Mouse (Mus musculus) heart, embryonic 14.5 days (tissue): ENCODE data around the gene Timm10. TPM values are rescaled to one million over a fixed set of nuclear protein-coding genes. Genes with fewer than 3 reads are reported as not detected.

Experiments
- ATAC-seq: fragments of 200-750 bp; cut with Nextera tagmentation; 2 replicates; pipeline ENCODE4 v1.8.0; 2017; ENCODE audit warnings: low read depth, moderate TSS enrichment; ENCODE audit not compliant: insufficient number of reproducible peaks, insufficient read depth, low FRiP score
- H3K27ac ChIP-seq, 2 experiments: fragments of 200-500 bp in 1 of 2; fragments of 300-500 bp in 1 of 2; sonication (generic) in 1 of 2; replicated peaks in 1 of 2; 2 replicates each; pipeline ENCODE4 v1.5.1; 2012 to 2014; ENCODE audit warnings: low read depth in 2 of 2, low read length in 2 of 2, control low read depth in 1 of 2, mild to moderate bottlenecking in 1 of 2, mixed read lengths in 1 of 2; ENCODE audit not compliant: control insufficient read depth in 1 of 2, insufficient read depth in 1 of 2
- H3K27me3 ChIP-seq: fragments of 300-500 bp; sonication (generic); 2 replicates; pipeline ENCODE4 v1.6.1; 2014; ENCODE audit warnings: mild to moderate bottlenecking, low read length, control low read depth; ENCODE audit not compliant: control insufficient read depth, insufficient read depth
- H3K36me3 ChIP-seq: fragments of 300-500 bp; sonication (generic); 2 replicates; pipeline ENCODE4 v1.6.1; 2014; ENCODE audit warnings: mild to moderate bottlenecking, control low read depth, low read length, mixed read lengths; ENCODE audit not compliant: control insufficient read depth, insufficient read depth
- H3K4me1 ChIP-seq, 2 experiments: fragments of 200-500 bp in 1 of 2; fragments of 300-500 bp in 1 of 2; sonication (generic) in 1 of 2; 2 replicates each; pipeline ENCODE4 v1.6.1; 2012 to 2014; ENCODE audit warnings: low read length in 2 of 2, control low read depth in 1 of 2, mixed read lengths in 1 of 2; ENCODE audit not compliant: control insufficient read depth in 2 of 2, insufficient read depth in 2 of 2
- H3K4me2 ChIP-seq: fragments of 300-500 bp; sonication (generic); 2 replicates; pipeline ENCODE4 v1.6.1; 2014; ENCODE audit warnings: mild to moderate bottlenecking, low read length
- H3K4me3 ChIP-seq, 2 experiments: fragments of 200-500 bp in 1 of 2; fragments of 300-500 bp in 1 of 2; sonication (generic) in 1 of 2; 2 replicates each; pipeline ENCODE4 v1.5.1; 2012 to 2014; ENCODE audit warnings: low read length in 2 of 2, mild to moderate bottlenecking in 2 of 2, control low read depth in 1 of 2, low read depth in 1 of 2, moderate library complexity in 1 of 2; ENCODE audit not compliant: control insufficient read depth in 1 of 2, insufficient read depth in 1 of 2
- H3K9ac ChIP-seq: fragments of 300-500 bp; sonication (generic); 2 replicates; pipeline ENCODE4 v1.6.1; 2014; ENCODE audit warnings: mild to moderate bottlenecking, low read length
- H3K9me3 ChIP-seq: fragments of 300-500 bp; sonication (generic); 2 replicates; pipeline ENCODE4 v1.6.1; 2016; ENCODE audit warnings: low read length, control low read depth; ENCODE audit not compliant: control insufficient read depth
- WGBS: fragments of 180-500 bp; shearing (Covaris S2); extraction: QIAGEN DNeasy Blood & Tissue Kit; methylation state at CpG from one replicate; pipeline ENCODE4 v1.1.7; 2014; 5-methylcytosine and 5-hydroxymethylcytosine counted together
- polyA plus RNA-seq: library from polyadenylated mRNA; unstranded; fragments of >200 nt; fragmentation: Nextera tagmentation; extraction: Ambion mirVana; gene quantifications from 2 replicates; pipeline ENCODE4 v1.2.1, GENCODE M21; 2014

Gene Timm10
- polyA plus RNA-seq, 1 experiment from 2014 or later = 90.3 TPM

DNA sequence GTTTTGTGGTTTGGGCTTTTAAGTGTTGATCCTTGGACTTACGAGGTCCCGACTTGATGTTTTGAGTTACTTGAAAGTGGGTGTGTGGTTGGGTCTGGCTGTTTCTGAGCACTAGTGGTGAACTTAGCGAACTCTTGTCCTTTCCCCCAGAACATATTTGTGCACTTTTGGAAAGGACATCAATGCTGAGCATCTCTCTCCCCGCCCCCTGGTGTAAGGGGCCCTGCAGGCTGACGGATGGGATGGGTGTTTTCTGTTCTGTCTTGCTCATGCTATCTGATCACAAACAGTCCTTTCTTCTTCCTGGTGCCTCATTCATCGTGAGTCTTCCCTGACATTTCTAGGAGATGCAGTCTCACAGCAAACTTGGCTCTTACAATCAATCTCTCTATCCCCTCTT is 16.9 kb downstream of the Timm10 start:
- 79% methylated on average over 6 of the region's 6 CpGs for WGBS

DNA sequence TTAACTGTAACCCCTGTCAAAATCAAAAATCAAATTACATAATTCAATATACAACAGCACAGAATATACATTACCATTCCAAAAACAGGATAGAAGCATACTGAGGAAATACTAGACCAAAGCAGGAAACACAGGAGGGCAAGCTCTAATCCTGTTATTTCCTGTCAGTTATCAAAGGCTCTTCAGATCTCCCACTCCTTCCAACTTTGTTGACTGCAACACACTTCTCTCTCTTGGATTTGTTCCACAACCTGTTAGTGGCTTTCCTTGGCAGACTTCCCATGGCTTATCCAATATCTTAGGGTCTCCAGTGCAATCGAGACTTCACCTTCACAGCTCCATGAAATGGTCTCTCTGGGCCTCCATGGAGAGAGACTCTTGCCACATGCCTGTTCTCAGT is 18.4 kb downstream of the Timm10 start:
- Histone ChIP-seq H3K4me3 (no peak overlapping the region), H3K27me3 (no peaks in the 10 kb centered on the region), H3K36me3 (peaks cover 42% of the 10 kb centered on the region), H3K9ac (no peak overlapping the region), H3K4me2 (no peak overlapping the region), H3K27ac (no peak overlapping the region), H3K4me1 (peaks cover 26 to 28% of the 10 kb centered on the region in 2 experiments), H3K9me3 (no peaks in the 10 kb centered on the region)
- no peak for ATAC-seq
- 0% methylated on average over 1 of the region's 1 CpGs for WGBS

More for the DNA sequence above, 16.9 kb downstream of the Timm10 start:
- Histone ChIP-seq H3K4me2 (no peak overlapping the region), H3K4me3 (no peak overlapping the region), H3K27ac (no peak overlapping the region), H3K36me3 (peaks cover 26% of the 10 kb centered on the region), H3K9ac (no peak overlapping the region), H3K9me3 (no peaks in the 10 kb centered on the region), H3K4me1 (peaks cover 23 to 34% of the 10 kb centered on the region in 2 experiments), H3K27me3 (peaks cover 3% of the 10 kb centered on the region; the same call in 1 of the 2 replicates)
- ATAC-seq = no peak

GRCm38 (mm10) chr2:84850407-84851129 is 23.8 kb downstream of the Timm10 start:
- Histone ChIP-seq H3K27me3 (no peaks in the 10 kb centered on the region), H3K27ac (no peak overlapping the region), H3K9me3 (no peaks in the 10 kb centered on the region), H3K36me3 (peaks cover 71% of the 10 kb centered on the region), H3K4me2 (peak overlapping the region; percentile 49), H3K4me3 (no peak overlapping the region), H3K4me1 (peaks cover 10 to 12% of the 10 kb centered on the region in 2 experiments), H3K9ac (no peak overlapping the region)
- no peak for ATAC-seq
- WGBS = 56% methylated on average over 7 of the region's 7 CpGs

DNA sequence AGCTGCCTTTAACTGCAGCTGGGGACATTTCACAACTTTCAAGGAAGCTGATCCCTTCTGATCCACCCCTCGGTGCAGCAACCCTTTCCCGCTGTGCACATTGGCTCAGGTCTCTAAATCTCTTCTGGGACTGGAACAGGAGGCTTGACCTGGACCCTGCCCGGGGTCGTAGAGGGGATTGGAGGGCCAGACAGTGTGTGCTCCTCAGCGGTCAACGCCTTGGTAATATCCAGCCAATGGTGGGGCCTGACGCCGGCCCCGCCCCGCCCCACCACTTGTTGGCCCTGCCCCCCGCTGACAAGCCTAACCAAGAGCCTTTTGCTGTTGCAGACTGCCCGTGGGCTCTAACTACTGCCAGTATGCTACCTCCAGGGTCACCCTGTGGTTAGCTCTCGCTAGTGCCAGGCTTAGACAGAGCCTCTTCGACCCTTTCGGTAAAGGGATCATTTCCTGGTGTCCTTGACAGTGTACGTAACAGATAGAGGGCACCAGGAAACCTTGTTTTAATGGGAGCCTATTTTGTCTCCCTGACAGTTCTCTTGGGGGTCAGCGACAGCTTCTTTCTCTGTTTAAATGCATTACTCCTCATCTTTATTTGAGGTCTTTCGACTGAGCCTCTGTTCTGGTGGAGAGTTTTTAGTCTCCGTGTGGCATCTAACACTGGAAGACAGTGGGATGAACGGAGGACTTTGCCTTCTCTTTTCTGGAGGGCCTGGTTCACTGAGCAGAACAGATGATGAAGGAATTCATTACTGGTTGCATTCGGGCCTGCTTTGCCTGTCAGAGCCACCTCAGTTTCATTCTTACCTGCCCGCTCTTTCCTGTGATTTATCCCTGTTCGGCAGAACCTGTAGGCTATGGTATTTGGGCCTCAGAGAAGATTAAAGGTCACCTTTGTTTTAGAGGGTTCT is 24.6 kb downstream of the Timm10 start:
- H3K27me3 ChIP-seq = no peaks in the 10 kb centered on the region
- H3K4me3 ChIP-seq = 0 out of 4 replicates have a peak overlapping the region, but pooled peaks of 1 of the 2 experiments have one; percentile 11
- peaks cover 10% of the 10 kb centered on the region in 2 experiments for H3K4me1 ChIP-seq
- ATAC-seq = no peak
- H3K36me3 ChIP-seq = peaks cover 72% of the 10 kb centered on the region
- H3K9ac ChIP-seq = no peak overlapping the region
- WGBS = 34% methylated on average over 23 of the region's 23 CpGs
- H3K27ac ChIP-seq = no peak overlapping the region
- no peaks in the 10 kb centered on the region for H3K9me3 ChIP-seq
- peak overlapping the region; percentile 49 for H3K4me2 ChIP-seq

DNA sequence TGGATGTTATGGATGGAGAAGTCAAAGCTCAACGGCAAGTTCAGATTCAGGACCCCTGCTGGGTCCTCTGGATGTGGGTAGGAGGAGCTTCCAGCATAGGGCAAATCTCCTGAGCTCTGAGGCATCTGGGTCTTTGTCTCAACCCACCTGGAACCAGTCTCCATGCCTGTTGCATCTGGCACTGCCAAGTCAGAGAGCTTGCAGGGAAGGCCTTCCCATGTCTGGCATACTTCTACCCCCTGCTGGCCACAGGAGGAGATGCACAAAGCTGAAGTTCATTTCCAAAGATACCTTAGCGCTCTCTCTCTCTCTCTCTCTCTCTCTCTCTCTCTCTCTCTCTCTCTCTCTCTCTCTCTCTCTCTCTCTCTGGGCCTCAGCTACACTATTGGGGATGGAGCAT is 28.9 kb downstream of the Timm10 start:
- no peak overlapping the region for H3K4me2 ChIP-seq
- no peak overlapping the region for H3K27ac ChIP-seq
- no peak for ATAC-seq
- WGBS = 53% methylated on average over 2 of the region's 2 CpGs
- no peaks in the 10 kb centered on the region for H3K9me3 ChIP-seq
- peaks cover 2 to 5% of the 10 kb centered on the region in 2 experiments; a peak in 3 of 4 replicates for H3K4me1 ChIP-seq
- H3K4me3 ChIP-seq = no peak overlapping the region
- H3K27me3 ChIP-seq = no peaks in the 10 kb centered on the region
- H3K36me3 ChIP-seq = peaks cover 83% of the 10 kb centered on the region
- H3K9ac ChIP-seq = no peak overlapping the region

GRCm38 (mm10) chr2:84858551-84858950 is 31.8 kb downstream of the Timm10 start:
- Histone ChIP-seq H3K9ac (no peak overlapping the region), H3K27me3 (no peaks in the 10 kb centered on the region), H3K4me2 (no peak overlapping the region), H3K4me3 (no peak overlapping the region), H3K27ac (no peak overlapping the region), H3K4me1 (no peaks in the 10 kb centered on the region), H3K36me3 (peaks cover 93% of the 10 kb centered on the region), H3K9me3 (no peaks in the 10 kb centered on the region)
- ATAC-seq = no peak
- 96% methylated on average over 1 of the region's 1 CpGs for WGBS

DNA sequence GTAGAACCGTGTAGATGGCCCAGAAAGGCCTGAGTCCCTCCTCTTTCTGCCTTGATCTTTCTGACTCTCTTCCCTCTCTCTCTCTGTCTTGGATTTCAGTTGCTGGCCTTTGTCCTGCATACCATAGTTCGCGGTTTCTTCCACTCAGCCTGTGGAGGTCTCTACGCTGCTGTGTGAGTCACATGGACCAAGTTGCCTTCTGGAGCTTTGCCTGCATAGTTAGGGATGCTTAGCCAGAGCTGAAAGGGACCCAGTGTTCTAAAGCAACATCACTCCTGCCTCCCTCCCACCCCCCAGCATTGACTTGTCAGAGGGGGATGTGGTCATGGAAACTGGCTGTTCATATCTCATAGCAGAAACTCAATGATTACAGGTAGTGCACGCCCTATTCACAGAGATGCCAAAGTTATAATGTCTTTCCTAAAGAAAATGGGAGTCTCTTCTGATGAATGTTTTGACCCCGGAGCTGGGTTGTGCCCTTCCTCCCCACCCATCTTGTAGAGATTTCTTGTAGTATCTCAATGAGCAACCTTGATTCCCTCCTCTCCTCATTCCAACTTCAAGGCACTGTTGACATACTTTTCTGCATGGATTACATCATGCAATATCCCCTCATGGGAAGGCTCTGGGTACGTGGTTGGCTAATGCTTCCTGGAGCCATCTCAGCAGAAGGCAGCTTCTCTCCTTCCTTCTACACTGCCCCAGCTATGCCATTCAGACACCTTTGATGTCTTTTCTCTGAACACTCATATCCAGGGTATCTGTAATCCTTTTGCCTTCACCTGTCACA is 33.4 kb downstream of the Timm10 start:
- Histone ChIP-seq H3K9ac (no peak overlapping the region), H3K27ac (no peak overlapping the region), H3K4me2 (no peak overlapping the region), H3K4me1 (no peaks in the 10 kb centered on the region), H3K4me3 (no peak overlapping the region), H3K36me3 (peaks cover 81% of the 10 kb centered on the region), H3K27me3 (peaks cover under 1% of the 10 kb centered on the region; the same call in 1 of the 2 replicates), H3K9me3 (no peaks in the 10 kb centered on the region)
- 81% methylated on average over 7 of the region's 7 CpGs for WGBS
- ATAC-seq = no peak
